Mouse (Mus musculus): ENCODE measurements around the gene Cyct.

The Cyct gene

GRCm38 (mm10) chr2:76334596-76334995, 25.7 kb downstream of the Cyct start:
- no peak for DNase-seq

GRCm38 (mm10) chr2:76332161-76332805, 28.0 kb downstream of the Cyct start:
- DNase-seq, result no peak

- DNase-seq, result no peak
Measured at GRCm38 (mm10) chr2:76330081-76330480, 30.2 kb downstream of the Cyct start.

GRCm38 (mm10) chr2:76326161-76326560, 34.1 kb downstream of the Cyct start:
- DNase-seq, result no peak

GRCm38 (mm10) chr2:76324463-76324862, 35.8 kb downstream of the Cyct start:
- DNase-seq, result no peak

- no peak for DNase-seq
Measured at GRCm38 (mm10) chr2:76323185-76323875, 36.9 kb downstream of the Cyct start.

GRCm38 (mm10) chr2:76320336-76320735, 39.9 kb downstream of the Cyct start:
- DNase-seq, result no peak

- DNase-seq, result no peak
Measured at GRCm38 (mm10) chr2:76319231-76319630, 41.0 kb downstream of the Cyct start.

Data from layer of hippocampus, adult 9-11 months (tissue).